Mouse (Mus musculus) thymus, postnatal 0 days (tissue): ENCODE results near the gene Pan3. TPM values are rescaled to one million over a fixed set of nuclear protein-coding genes. Genes with fewer than 3 reads are reported as not detected.

ENCODE experiments used
- DNase-seq: peaks from one replicate; pipeline ENCODE4 v3.0.0-alpha.2; 2015; ENCODE audit warnings: low spot score
- polyA plus RNA-seq: library from polyadenylated mRNA; unstranded; fragments of >200 nt; fragmentation: Nextera tagmentation; extraction: Ambion mirVana; gene quantifications from 2 replicates; pipeline ENCODE4 v1.2.1, GENCODE M21; 2015

Gene Pan3
- polyA plus RNA-seq, 1 experiment from 2014 or later: 191 TPM

DNA sequence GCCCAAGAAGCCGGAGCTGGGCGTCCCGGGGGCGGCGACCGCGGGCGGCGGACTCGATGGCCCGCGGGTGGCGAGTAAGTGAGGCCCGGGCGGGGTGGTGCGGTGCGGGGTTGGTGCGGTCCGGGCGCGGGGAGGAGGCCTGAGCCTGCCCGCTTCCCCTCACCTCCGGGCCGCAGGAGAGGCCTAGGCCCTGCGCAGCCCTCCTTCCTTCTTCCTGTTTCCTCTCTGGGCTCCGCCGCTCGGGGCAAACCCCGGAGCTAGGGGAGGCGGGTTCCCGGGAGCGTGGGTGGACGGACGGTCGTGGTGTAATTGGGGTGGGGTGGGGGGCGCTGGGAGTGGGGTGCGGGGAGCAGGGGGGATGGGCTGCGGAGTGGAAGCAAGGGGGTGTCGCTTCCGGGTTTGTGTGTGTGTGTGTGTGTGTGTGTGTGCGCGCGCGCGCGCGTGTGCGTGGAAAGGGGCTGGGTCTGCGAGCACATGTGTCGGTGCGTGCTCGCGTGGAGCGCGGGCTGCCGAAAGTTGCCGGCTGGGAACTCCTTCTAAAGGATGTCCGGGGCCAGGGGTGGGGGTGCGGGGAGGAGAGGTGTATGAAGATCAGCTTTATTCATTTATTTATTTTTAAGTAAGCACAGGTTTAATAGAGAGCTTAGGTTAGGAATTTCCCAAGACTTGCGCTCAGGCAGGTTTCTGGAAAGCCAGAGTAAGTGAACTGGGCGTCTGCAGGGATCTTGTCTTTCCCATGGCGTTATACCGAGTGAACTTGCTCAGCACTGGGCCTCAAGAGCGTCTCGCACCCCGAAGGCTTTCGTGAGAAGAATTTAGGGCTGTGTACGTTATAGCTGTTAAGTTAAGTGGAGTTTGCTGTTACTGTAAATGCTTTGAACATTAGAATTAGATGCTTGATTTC lies 1.2 kb downstream of the Pan3 start:
- peak; percentile 80 for DNase-seq

- DNase-seq: no peak
These were observed 3.0 kb downstream of the Pan3 start for GRCm38 (mm10) chr5:147432927-147433326.

GRCm38 (mm10) chr5:147435224-147435623 lies 5.3 kb downstream of the Pan3 start:
- peak; percentile 32 for DNase-seq

GRCm38 (mm10) chr5:147435751-147436150 lies 5.8 kb downstream of the Pan3 start:
- DNase-seq: no peak

- no peak for DNase-seq
These were observed 6.5 kb downstream of the Pan3 start for GRCm38 (mm10) chr5:147436491-147436890.

DNA sequence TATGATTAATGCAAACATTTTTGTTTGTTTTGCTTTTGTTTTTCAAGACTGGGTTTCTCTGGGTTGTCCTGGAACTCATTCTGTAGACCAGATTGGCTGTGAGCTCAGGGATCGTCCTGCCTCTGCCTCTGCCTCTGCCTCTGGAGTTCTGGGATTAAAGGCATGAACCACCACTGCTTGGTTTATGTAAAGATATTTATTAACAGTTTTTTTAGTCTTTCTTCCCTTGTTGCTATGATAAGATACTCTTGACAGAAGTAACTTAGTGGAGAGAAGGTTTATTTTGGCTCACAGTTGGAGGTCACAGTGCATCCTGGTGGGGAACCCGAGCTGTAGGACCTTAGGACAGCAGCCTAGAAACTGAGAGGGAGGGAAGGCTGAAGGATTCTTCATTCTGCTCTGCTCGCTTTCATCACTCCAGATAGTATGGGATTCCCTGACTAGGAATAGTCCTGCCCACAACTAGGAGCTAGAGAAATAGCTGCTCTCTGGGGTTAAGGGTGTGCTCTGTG lies 11.1 kb downstream of the Pan3 start:
- DNase-seq: no peak

DNA sequence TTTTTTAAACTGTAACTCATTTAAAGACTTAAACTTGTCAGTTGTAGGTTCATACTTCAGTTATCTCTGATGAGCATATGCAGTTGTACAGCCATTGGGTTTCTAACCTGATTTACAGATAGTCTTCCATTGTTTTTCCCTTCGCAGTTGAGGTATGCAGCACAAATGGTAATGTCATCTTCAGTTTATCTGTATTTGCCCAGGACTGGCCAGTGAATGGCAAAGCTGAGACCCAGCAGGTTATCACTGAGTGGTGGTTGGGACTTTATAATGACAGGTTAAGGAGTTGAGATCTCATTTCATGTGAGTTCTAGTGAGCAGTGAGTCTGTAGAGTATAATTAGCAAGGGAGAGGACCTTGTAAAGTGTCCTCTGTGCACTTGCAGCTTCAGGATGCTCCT lies 12.0 kb downstream of the Pan3 start:
- DNase-seq: no peak

DNA sequence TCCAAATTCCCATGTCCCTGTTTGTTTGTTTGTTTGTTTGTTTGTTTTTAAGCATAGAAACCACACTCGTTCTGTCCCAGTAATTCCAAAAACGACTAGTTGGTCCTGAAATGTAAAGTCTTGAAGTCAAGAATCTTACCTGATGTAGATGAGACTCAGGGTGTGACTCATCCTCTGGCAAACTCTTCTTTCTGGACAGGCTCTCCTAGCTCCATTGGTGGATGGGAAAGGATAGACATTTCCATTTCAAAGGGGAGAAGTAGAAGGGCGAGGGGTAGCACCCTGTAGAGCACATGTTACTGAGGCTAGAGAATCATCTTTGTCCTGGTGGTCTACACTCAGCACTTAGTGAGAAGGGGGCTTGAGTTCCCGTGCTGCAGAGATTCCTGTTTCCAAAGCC lies 12.8 kb downstream of the Pan3 start:
- DNase-seq: no peak

- DNase-seq: no peak
These were observed 14.3 kb downstream of the Pan3 start for GRCm38 (mm10) chr5:147444298-147444697.

DNA sequence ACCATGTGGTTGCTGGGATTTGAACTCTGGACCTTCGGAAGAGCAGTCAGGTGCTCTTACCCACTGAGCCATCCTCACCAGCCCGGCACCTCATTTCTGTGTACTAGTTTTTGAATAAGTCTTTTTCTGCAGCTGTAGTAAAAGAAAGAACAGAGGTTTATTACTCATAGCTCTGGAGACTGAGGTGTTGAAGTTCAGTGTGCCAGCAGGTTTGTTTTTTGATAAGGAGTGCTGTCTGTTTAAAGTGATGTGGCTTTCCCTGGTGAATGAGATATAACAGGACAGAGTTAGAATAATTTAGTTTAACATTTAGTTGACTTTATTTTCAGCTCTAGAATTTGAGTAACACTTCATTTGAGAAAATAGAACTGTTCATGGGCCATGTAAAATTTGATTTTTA lies 14.8 kb downstream of the Pan3 start:
- DNase-seq: no peak

DNA sequence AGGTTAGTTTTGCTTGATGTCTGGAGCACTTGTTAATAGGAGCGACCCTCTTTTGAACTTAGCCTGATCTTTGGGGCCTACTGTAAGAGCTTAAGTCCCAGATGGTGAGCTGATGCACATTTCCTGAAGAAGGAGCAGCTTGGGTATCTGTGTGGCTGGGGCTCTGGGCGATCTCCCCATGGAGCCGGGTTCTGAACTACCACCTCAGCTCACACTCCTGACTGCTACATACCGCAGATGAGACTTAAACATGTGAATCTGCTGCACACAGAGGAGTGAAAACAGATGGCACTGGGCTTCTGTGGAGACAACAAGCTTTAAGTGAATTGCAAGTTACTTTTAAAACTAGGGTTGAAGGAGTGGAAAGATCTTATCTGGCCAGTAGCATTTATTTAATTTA lies 15.3 kb downstream of the Pan3 start:
- DNase-seq: no peak

DNA sequence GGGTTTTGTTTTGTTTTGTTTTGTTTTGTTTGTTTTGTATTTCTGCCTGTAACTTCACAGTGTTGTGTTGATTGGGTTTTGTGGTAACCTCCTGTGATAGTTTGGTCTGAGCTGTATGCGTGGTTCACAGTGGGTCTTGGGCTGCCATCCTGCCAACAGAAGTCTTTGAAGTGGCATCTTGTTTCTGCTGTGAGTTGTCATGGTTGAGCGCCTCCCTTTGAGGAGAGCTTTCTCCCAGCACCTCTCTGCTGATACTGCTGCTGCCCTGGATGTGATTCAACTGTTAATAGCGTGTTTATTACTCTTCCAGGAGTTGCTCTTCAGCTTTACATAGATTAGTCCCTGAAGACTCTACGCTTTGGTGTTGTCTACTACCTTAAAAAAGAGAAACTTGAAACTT lies 18.6 kb downstream of the Pan3 start:
- DNase-seq: peak; percentile 42

- no peak for DNase-seq
These were observed 19.0 kb downstream of the Pan3 start for GRCm38 (mm10) chr5:147448933-147449332.

DNA sequence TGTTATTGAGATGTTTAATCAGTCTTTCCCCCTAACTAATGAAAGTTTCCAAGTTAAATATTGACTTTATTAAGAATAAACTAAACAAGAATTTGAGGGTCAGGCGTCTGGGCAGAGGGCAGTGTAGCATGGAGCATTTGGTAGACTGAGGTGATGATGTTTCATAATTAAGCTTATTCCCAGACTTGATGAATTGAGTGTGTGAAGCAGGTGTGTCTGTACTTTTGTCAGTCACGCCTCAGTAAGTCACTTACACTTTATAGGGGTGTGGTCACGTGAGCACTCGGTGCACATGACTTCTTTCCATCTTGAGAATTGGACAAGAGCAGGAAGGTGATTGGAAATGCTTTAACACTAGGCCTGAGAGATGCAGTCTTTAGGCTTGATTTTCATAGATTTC lies 26.5 kb downstream of the Pan3 start:
- no peak for DNase-seq

DNA sequence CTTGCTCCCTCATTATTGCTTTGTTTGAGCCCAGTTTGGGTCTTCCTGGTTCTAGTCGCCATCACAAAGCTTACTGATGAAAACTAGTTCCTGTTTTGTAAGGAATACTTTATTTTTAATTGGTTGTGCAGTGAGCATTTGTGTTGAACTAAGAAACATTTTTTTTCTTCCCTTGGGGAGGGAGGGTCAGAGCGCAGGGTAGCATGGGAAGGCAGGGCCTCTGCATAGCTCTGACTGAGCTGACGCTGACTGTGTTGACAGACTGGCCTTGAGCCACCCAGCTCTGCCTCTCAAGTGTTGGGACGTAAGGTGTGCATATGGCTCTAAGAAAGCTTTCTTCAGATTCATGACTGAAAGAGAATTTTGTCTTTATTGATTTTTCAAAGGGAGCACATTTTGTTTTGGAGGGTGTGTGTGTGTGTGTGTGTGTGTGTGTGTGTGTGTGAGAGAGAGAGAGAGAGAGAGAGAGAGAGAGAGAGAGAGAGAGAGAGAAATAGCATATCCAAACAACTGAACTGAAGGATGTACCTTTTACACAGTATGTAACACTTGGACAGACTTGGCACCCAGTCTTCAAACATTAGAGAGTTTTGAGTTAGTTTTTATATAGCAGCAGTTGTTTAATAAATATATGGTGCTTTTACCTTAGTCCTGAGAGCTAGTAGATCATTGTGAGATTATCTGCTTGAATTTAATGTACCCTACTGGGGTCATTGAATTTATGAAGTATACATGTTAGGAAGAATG lies 30.0 kb downstream of the Pan3 start:
- no peak for DNase-seq

- no peak for DNase-seq
These were observed 33.3 kb downstream of the Pan3 start for GRCm38 (mm10) chr5:147463251-147463650.

DNA sequence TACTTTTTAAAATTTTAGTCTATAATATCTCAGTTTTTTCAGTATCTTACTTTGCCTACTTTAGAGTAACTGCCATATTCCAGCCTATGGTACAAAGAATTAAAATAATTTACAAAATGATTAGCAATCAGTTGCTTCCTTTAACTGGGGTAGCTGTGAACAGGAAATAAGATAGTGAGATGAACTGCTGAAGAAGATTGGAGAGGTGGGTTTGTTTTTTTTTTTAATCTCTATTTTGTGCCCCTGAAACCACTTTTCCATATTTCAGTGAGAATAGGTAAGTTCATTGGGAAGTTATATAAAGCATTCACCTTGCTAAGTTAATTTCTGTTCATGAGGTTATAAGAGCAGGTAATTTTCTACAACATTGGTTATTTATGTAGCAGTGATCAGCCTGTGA lies 36.4 kb downstream of the Pan3 start:
- no peak for DNase-seq

- DNase-seq: no peak
These were observed 41.2 kb downstream of the Pan3 start for GRCm38 (mm10) chr5:147471163-147471562.

GRCm38 (mm10) chr5:147473071-147473470 lies 43.1 kb downstream of the Pan3 start:
- no peak for DNase-seq

GRCm38 (mm10) chr5:147473856-147474255 lies 43.9 kb downstream of the Pan3 start:
- DNase-seq: no peak

GRCm38 (mm10) chr5:147476109-147476508 lies 46.1 kb downstream of the Pan3 start:
- DNase-seq: no peak

- no peak for DNase-seq
These were observed 47.1 kb downstream of the Pan3 start for GRCm38 (mm10) chr5:147477106-147477505.
